Mouse (Mus musculus) layer of hippocampus, adult 6 months (tissue): ENCODE data around the gene Tmem253. TPM values are rescaled to one million over a fixed set of nuclear protein-coding genes. Genes with fewer than 3 reads are reported as not detected.

Experiments
- long read RNA-seq, 2 experiments: library from polyadenylated mRNA; unstranded; transcript quantifications; one replicate each; pipeline ENCODE4 v2.0.0; 2019 to 2020
- polyA plus RNA-seq: library from polyadenylated mRNA; unstranded; fragments of <200 nt; fragmentation: Nextera tagmentation; gene quantifications from 2 replicates; pipeline ENCODE4 v1.2.3, GENCODE M21; 2021

The Tmem253 gene
- polyA plus RNA-seq: 0.20 TPM in 1 of 2 replicates, not detected in the other
- long read RNA-seq, experiment 1: 0 reads
- long read RNA-seq, experiment 2: 0 reads

GRCm38 (mm10) chr14:52015445-52016100 is at the start of gene Tmem253:
Tmem253 (plus strand) TSS chr14:52015658.

GRCm38 (mm10) chr14:51984247-51985231 is 30.9 kb upstream of the Tmem253 start, which contains the start of gene Arhgef40:
Arhgef40 (plus strand) TSS chr14:51984719.

GRCm38 (mm10) chr14:52020486-52021137 is 5.2 kb downstream of the Tmem253 start, which contains the start of gene Zfp219:
Zfp219 (minus strand) TSS chr14:52020733.

GRCm38 (mm10) chr14:52042359-52042758 is 26.9 kb downstream of the Tmem253 start, which contains the start of gene Olfr221:
Olfr221 (minus strand) TSS chr14:52042459.

Other genes with a start within 250 kb of the Tmem253 start
- not detected in 2 replicates for gene Ang4, start 242.1 kb upstream of the Tmem253 start, polyA plus RNA-seq
- not detected in 2 replicates for gene AY358078, start 215.6 kb upstream of the Tmem253 start, polyA plus RNA-seq
- not detected in 2 replicates for gene Ear6, start 162.0 kb upstream of the Tmem253 start, polyA plus RNA-seq
- 16.4 and 19.8 TPM in 2 replicates for gene Mettl17, start 130.8 kb upstream of the Tmem253 start, polyA plus RNA-seq
- gene Slc39a2, start 122.8 kb upstream of the Tmem253 start, polyA plus RNA-seq: 0.14 and 0.15 TPM in 2 replicates
- gene Ndrg2, start 101.5 kb upstream of the Tmem253 start, polyA plus RNA-seq: 854 and 926 TPM in 2 replicates
- gene Tppp2, start 97.2 kb upstream of the Tmem253 start, polyA plus RNA-seq: not detected in 2 replicates
- 0.10 TPM in 2 replicates for gene Rnase13, start 92.9 kb upstream of the Tmem253 start, polyA plus RNA-seq
- gene Arhgef40, start 30.9 kb upstream of the Tmem253 start, polyA plus RNA-seq: 29.4 and 29.7 TPM in 2 replicates
- gene Zfp219, start 5.1 kb downstream of the Tmem253 start, polyA plus RNA-seq: 7.9 and 8.1 TPM in 2 replicates
- gene Olfr221, start 26.8 kb downstream of the Tmem253 start, polyA plus RNA-seq: not detected in 2 replicates
- gene Hnrnpc, start 88.4 kb downstream of the Tmem253 start, polyA plus RNA-seq: 155 and 157 TPM in 2 replicates
- 88.3 and 128 TPM in 2 replicates for gene Rpgrip1, start 95.0 kb downstream of the Tmem253 start, polyA plus RNA-seq
- gene Supt16, start 181.8 kb downstream of the Tmem253 start, polyA plus RNA-seq: 15.3 and 19.1 TPM in 2 replicates
- 4.4 and 5.5 TPM in 2 replicates for gene Chd8, start 242.1 kb downstream of the Tmem253 start, polyA plus RNA-seq